Mouse (Mus musculus) CD8-positive naive resting alpha-beta T cell, adult 2 months (primary cell): Measurements from ENCODE around the gene Atxn7.
"Not testable (repeated sequence)": the region's sequence is repeated elsewhere in the genome, so short reads cannot be mapped to it uniquely, and the experiment has no call there.

Experiments
- DNase-seq, 2 experiments: peaks; one replicate each; pipeline ENCODE4 v3.0.0; 2022; ENCODE audit warnings: low read depth in 2 of 2, low spot score in 2 of 2

The Atxn7 gene

DNA sequence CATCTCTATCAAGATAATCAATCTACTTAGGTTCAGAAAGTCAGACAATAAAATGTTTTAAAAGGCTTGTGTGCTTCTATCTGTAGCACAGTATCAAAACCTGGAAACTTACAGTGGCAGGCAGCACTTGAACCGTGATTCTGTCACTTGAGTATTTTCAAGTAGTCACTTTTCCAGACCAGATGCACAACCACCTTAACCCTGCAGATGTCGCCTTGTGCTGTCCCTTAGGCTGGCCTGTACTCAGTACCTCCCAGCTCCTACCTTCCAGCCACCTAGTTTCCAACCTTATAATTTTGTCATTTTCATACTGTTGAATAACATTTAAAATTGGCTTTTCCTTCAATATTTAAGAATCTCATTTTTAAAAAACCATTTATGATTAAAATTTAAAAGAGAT, 20.9 kb downstream of the Atxn7 start:
- DNase-seq = no peak

DNA sequence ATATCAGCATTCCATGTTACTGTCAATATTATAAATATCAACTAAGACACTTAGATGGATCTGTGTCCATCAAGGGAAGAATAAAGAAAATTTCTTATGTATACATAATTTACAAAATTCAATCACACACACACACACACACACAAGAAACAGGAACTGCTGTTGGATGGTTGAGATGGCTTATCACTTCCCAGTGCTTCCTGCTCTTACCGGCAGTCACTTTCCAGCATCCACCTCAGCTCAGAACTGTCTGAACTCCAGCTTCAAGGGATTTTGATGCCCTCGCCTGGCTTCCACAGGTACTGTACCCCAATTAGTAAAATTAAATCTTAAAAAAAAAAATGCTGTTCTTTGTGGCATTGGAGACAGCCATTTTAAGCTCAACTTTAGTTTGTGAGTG, 27.2 kb downstream of the Atxn7 start:
- no peak for DNase-seq

DNA sequence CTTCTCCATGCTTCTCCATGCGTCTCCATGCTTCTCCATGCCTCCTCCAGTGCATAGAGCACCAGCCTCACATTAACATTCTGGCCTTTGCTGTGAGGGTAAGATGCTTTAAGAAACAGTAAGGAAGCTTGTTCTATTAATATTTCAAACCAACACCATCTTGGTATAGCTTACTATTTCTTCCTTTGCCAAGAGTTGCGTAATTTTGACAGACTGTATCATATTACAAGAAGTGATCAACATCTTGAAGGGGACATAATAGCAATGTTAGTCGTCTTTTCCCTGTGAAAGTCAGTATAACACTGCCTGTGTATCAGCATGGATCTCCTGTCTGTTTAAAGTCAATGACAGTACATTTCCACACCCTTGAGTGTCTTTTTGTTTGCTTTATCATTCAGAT, 29.5 kb downstream of the Atxn7 start:
- no peak for DNase-seq

DNA sequence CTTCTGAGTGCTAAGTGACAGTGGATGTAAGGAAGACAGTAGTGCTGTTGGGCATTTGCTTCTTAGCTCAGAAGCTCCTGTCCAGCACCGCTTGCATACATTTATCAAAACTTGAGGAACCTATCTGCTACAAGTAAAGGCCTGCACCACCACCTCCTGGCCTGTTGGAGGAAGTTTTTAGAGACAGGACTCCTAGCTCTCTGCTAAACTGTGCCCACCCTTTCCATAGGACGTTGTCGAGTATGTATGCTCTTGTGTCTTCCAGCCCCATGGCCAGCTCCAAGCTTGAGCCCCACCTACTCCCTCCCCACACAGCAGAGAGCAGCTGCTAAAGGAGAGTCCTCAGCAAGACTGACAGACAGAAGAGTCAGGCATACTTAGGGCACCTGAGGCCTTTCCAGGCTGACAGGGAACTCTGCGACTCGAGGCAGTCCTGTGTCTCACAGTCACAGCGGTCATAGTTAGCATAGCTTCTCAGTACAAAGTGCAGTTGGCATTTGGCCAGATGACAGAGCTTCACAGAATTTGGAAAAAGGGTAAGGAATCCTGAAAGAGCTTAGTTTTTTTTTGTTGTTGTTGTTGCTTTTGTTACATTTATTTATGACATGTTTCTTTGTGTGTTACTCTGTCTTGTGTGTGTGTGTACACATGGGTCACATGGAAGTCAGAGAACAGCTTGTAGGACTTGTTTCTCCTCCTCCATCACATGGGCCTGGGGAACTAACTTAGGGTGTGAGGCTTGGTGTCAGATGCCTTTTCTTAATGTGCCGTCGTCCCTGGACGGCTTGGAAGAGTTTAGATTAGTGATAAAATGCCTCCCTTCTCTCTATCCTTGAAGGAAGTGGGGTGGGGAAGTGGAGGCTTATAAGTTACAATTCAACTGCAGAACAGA, 34.2 kb downstream of the Atxn7 start:
- no peak for DNase-seq

DNA sequence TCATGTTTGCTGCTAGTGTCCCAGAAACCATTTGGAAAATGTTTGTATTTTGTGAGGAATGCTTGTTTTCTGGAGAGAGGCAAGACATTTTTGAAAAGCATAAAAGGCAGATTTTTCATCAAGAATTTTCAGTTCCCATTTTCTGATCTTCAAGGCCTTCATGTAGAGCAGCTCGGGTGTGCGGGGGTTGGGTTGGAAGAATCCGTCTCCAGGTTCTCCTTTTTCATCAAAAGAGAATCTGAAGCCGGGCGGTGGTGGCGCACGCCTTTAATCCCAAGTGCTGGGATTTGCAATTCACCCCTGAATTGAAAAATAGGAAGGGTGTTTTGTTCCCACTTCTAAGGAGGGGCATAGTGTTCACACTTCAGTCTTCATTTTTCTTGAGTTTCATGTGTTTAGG, 41.5 kb downstream of the Atxn7 start:
- DNase-seq = no peak

DNA sequence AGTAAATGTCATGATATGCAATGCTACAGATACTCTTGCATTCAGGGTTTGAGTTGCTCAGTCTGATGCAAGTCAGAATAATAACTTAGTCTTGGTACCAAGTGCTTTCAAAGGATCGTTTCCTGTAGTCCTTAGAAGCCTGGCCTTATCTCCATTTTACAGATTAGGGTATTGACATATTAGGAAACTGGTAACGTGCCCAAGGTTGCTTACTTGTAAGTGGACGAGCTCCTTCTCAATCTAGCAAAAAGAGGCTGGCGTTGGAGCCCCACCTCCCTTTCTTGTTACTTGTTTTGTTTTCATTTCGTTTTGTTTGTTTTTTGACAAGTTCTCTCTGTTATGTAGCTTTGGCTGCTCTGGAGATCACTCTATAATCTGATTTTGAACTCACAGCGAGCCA, 48.5 kb downstream of the Atxn7 start:
- no peak for DNase-seq

DNA sequence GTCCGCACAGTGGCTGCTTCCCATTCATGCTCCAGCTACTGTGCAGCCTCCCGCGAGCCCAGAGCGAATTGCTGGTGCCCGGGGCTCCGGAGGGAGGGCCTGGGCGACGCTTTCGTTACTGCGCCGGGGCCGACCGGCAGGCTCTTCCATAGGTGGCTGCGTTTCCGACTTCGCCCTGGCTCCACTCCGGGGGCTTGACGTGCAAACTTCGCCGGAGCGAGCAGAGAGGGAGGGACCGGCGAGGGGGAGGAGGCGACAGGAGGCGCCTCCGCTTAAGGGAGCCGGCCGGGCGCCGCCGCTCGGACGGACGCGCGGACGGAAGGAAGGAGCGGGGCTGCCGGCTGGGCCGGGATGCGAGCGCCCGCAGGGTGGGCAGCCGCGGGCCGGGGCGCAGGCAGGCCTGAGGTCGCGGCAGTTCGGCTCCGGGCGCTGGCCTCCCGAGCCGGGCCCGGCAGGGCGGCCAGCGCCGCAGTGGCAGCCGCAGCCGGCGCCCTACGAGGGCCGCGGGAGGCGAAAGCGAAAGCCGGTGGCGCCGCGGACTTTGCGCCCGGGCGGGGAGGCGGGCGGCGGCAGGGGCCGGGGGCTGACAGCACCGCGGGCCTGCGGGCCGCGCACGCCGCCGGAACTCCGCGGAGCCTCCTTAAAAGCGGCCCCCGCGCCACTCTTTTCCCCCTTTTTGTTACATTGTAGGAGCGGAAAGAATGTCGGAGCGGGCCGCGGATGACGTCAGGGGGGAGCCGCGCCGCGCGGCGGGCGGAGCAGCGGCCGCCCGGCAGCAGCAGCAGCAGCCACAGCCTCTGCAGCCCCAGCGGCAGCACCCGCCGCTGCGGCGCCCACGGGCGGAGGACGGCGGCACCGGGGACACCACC, 51.4 kb downstream of the Atxn7 start:
- DNase-seq = peak; percentile 79 to 82

DNA sequence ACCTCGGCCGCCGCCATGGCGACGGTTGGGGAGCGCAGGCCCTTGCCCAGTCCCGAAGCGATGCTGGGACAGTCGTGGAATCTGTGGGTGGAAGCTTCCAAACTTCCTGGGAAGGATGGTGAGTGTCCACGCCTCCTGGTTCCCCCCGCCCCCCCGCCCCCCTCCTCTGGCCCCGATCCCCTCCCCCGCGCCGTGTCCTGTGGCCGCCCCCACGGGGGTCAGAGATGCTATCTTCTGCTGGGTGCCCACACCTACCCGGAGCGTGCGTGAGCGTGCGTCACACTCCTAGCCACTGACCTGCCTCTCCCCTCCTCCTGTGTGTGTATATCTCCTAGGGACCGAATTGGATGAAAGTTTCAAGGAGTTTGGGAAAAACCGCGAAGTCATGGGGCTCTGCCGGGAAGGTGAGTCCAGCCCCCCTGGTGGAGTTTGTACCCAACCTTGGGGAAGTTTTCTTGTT, 52.0 kb downstream of the Atxn7 start:
- DNase-seq = peak; percentile 16 to 29

DNA sequence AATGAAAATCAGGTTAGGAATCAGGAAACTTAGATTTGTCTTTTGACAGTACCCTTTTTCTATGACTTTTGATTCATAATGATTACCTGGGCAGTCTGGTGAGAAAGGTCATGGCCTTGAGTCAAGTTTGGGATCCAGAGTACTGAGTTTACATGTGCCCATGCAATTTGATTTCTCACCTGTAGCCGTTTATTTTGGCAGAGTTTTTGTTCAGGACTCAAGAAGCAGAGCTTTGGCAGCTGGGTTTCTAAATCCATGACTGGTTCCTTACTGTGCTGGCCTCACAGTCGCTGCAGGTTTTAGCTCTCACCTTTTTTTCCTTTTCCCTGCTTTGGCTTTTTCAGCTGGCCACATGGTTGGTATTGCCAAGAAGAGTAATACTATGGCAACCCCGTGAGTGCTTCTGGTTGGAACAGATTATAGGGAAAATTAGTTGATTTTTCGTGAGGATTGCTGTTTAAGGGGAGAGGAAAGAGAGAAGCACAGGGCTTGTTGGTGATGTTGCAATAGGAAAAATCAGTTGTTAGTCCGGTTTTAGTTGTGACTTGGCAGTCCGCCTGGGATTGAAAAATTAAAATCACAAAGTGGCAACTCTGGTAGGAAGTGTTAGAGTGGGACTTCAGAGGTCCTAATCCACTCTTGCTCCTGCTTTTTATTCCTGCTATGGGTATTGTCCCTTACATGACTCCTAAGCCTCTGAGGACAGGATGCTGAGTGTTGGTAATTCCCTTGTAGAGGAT, 53.6 kb downstream of the Atxn7 start:
- DNase-seq = no peak

DNA sequence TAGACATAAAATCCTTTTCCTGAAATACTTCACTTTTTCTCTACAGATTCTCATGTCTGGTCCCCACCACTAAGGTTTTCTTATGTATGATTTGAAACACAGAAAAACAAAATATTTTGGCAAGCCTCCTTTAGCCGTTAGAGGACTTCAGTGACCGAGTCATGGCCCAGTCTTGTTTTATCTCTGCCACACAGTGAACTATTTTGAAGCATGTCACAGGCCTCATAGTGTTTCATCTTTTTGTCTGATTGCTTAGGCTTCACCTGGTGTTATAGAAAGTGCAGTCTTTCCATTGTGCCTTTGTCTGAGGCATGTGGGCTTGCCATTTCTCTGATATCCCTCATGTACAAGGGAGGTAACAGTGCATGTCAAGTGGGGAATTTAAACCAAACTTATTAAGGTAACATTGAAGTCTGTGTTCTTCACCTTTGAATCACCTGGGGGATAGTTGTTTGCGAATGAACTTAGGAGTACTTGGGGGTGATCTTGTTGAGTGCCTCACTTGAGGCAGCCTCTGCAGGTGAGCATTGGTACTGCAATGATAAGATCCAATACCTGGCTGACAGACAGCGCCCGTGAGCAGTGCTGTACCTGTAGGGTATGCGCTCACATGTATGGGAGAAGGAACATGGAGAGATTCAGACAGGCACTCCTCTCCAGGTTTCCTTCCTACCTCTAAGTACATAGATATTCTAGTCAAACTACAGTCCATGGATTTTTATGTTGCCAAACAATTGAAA, 58.1 kb downstream of the Atxn7 start:
- DNase-seq = peak; percentile 45 to 69

DNA sequence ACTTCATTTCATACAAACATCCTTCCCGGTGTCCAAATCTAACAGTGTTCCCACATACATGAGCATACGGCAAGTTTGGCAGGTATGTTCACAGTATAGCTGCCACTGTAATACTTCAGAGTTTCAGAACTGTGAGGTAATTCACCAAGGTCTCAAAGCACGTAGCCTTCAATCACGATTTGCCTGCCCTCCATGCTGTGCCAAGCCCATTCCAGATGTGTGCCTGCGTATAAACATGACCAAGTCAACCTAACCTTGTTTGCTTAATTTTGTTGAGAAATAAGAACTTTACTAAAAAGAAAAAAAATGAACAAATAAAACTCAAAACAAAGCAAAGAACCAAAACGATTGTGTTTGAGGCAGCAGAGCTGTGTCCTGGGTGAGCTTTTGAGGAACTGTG, 60.0 kb downstream of the Atxn7 start:
- DNase-seq = no peak

DNA sequence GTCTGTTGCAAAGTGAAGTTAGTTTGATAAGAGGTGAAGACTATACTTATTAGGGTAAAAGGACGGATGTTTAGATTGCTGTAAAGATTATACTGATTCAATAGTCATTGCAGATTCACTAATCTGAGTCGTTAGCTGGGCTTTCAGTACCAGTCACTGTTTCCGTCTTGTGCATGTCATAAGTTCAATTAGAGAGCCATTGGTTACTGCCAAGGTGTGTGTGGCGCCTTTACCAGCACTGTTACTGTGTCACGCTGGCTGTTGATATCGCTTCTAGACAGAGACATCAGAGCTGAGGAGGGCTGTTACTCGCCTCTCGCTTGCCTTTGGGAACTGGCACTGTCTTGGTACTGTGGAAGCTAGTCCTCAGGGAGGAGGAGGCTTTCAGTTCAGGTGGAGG, 64.6 kb downstream of the Atxn7 start:
- DNase-seq = no peak

DNA sequence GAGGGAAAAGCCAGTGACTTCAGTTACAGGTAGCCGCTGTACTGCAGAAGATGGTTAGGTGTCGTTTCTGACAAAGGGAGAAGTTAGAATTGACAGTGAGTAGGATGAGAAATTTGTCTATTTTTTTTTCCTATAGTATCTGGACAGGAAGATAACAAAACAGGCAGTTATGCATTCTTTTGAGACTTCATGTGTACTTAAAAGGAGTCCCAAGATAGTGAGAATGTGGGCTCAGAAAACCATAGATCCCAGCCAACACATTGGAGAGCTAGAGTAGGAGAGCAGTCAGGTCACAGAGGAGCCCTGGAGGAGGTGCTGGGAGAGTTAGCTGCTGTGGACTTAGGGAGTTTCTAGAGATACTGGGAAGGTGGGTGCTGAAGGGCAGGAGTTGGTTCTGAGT, 69.4 kb downstream of the Atxn7 start:
- DNase-seq = no peak

DNA sequence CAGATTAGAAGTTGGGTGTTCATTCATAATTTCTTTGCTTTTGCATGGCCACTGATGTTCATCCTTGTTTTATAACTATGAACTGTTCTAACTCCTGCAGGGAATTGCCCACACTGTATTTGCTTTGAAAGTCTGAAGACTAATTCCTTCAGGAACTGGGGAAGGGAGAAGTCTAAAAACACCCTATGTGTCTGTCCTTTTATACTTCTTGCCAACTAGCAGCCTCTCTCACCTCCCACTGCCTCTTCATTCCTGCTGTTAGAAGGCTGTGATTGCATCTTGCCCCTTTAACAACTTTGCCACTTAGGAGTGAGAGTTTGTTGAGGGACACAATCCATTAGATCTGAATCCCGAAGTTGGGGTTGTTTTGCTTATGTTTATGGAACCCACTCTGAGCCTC, 71.6 kb downstream of the Atxn7 start:
- no peak for DNase-seq

DNA sequence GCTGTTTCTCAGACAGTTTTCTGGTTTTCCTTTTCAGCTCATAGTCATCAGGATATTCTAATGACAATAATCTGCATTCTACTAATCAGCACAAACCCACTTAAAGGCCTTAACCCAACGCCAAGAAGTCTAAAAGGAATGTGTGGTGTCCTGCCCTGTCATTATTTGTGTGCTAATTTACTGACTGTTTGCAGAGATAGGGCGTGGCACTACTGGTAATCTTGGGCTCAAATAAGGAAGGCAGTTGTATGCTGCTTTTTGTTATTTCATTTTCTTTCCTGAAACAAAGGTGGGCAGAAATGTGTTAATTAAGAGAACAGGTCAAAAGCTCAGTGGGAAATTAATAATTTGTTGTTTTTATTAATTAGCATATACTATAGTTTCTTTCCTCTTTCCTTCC, 75.1 kb downstream of the Atxn7 start:
- DNase-seq = no peak

DNA sequence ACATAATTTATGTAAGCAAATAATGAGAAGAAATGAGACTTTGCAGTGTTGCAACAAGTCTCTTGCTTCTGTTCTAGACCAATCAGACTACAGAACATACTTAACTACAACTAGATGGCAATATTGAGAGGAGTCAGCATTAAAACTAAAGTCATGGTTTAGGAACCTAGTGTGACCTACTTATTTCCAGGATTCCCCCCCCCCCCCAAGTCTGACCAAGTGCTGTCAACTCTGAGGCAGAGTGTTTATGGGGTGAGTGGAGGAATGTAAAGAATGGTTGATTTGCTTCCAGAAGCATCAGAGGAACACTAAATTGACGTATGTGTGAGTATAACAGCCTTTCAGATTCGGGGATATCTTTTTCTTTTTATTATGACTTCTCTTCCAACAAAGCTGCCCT, 77.0 kb downstream of the Atxn7 start:
- DNase-seq = no peak

DNA sequence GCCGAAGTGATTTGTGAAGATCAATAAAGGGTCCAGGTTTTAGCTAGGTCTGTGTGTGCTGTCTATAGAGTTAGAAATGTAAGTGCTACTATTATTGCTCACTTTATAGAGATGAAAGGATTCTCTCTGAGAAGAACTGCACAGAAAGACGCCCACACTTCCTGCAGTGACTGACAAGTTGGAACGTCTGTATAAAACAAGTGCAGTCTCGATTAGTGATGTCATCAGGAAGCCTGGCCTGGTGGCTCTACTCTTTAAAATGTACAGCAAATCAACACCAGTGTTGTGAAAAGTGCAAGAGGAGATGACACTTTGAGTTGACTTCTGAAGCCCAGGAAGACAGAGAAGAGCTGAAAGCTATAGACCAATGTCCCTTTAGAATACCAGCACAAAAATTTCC, 81.1 kb downstream of the Atxn7 start:
- peak; percentile 37 to 49 for DNase-seq

DNA sequence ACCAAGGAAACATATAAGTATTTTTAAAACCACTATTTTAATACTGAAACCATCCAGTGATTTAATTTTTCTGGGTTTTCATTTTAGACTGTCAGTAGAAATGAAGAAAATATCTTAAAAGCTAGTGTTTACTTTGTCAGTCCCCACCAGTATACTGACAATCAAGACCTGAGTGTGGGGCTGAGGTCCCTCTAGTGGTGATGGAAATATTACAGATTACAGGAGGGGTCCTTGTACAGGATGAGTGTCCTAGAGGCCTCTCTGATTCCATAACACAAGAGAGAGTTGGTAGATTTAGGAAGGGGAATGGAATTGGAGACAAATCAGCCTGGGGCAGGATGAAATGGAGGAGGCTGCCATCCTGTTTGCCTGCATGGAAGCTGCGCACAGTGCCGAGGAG, 93.1 kb downstream of the Atxn7 start:
- peak; percentile 26 to 56 for DNase-seq

DNA sequence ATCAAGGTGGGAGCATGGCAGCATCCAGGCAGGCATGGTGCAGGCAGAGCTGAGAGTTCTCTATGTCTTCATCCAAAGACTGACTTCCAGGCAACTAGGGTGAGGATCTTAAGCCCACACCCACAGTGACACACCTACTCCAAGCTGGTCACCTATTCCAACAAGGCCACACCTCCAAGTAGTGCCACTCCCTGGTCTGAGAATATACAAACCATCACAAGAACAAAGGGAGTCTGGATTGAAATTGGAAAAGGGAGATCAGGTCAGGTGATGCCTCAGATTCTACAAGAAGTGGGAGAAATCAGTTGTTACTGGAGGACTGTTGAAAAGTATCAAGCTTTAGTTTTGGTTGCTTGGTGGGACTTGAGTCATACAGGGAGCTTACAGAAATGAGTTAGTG, 98.4 kb downstream of the Atxn7 start:
- DNase-seq = not testable (repeated sequence)

DNA sequence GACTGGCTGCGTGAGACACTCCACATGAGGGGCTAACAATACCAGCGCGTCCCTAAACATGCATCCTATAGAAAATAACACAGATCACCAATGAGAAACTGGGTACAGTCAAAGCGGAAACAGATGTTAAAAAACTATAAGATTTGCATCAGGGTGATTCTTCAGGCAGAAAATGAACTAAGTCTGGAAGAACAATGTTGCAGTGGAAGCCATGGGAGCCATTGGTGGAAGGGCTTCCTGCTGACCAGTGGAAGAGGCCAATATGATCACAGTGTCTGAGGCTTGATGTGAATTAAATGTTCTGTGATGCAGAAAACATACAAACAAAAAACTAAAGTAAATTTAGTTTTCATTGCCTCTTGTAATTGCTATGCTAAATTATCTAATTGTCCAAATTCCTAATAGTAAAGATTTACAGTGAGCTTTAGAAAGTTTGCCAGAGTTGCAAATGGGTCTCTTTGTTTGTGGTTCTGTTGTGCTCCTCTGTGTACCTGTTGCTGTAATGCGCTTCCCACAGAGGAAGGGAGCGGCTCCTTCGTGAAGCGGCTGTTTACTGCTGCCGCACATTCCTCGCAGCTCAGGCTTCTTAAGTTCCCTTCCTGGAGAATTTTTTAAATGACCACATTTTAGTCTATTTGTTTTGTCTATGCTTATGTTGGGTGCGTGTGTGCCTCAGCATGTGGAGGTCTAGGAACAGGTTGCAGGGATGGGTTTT, 101.4 kb downstream of the Atxn7 start:
- DNase-seq = no peak
